Mouse (Mus musculus): ENCODE results near the gene Tmem222.

The Tmem222 gene

GRCm38 (mm10) chr4:133277104-133278026 lies at the start of gene Tmem222:
Gene Tmem222 (minus strand): TSS chr4:133277792.
- in situ Hi-C loops (cut with MboI, MseI), result no loop called here

- in situ Hi-C loops (cut with MboI, MseI), result no loop called here
These were observed 42.1 kb upstream of the Tmem222 start for GRCm38 (mm10) chr4:133319667-133320066.

GRCm38 (mm10) chr4:133315991-133316390 lies 38.4 kb upstream of the Tmem222 start:
- in situ Hi-C loops (cut with MboI, MseI), result no loop called here

GRCm38 (mm10) chr4:133314896-133315295 lies 37.3 kb upstream of the Tmem222 start:
- in situ Hi-C loops (cut with MboI, MseI), result no loop called here

- in situ Hi-C loops (cut with MboI, MseI), result loop anchor here (5.0 to 10.0 kb wide), 2 partner anchors 205 to 318 kb away; no protein-coding TSS in a partner anchor
These were observed 32.4 kb upstream of the Tmem222 start for GRCm38 (mm10) chr4:133309948-133310347.

GRCm38 (mm10) chr4:133307331-133307730 lies 29.7 kb upstream of the Tmem222 start:
- in situ Hi-C loops (cut with MboI, MseI), result loop anchor here (5.0 to 10.0 kb wide), 2 partner anchors 203 to 315 kb away; no protein-coding TSS in a partner anchor

- in situ Hi-C loops (cut with MboI, MseI), result loop anchor here (5.0 to 10.0 kb wide), 2 partner anchors 201 to 314 kb away; no protein-coding TSS in a partner anchor
These were observed 28.2 kb upstream of the Tmem222 start for GRCm38 (mm10) chr4:133305825-133306224.

GRCm38 (mm10) chr4:133304770-133305169 lies 27.2 kb upstream of the Tmem222 start:
- in situ Hi-C loops (cut with MboI, MseI), result loop anchor here (5.0 to 10.0 kb wide), 2 partner anchors 200 to 312 kb away; no protein-coding TSS in a partner anchor

- in situ Hi-C loops (cut with MboI, MseI), result loop anchor here (10.0 kb wide), 1 partner anchor 198 kb away; no protein-coding TSS in a partner anchor
These were observed 25.1 kb upstream of the Tmem222 start for GRCm38 (mm10) chr4:133302668-133303067.

GRCm38 (mm10) chr4:133301802-133302201 lies 24.2 kb upstream of the Tmem222 start:
- in situ Hi-C loops (cut with MboI, MseI), result loop anchor here (10.0 kb wide), 1 partner anchor 197 kb away; no protein-coding TSS in a partner anchor

- in situ Hi-C loops (cut with MboI, MseI), result loop anchor here (10.0 kb wide), 1 partner anchor 196 kb away; no protein-coding TSS in a partner anchor
These were observed 22.8 kb upstream of the Tmem222 start for GRCm38 (mm10) chr4:133300421-133300820.

- in situ Hi-C loops (cut with MboI, MseI), result loop anchor here (5.0 to 10.0 kb wide), 3 partner anchors 42 to 195 kb away; partner anchors contain the start of genes Cd164l2 and Gpr3
These were observed 22.1 kb upstream of the Tmem222 start for GRCm38 (mm10) chr4:133299701-133300100.

- in situ Hi-C loops (cut with MboI, MseI), result loop anchor here (5.0 kb wide), 2 partner anchors 41 to 86 kb away; partner anchors contain the start of genes Cd164l2 and Gpr3
These were observed 21.1 kb upstream of the Tmem222 start for GRCm38 (mm10) chr4:133298516-133299365.

- in situ Hi-C loops (cut with MboI, MseI), result loop anchor here (5.0 kb wide), 2 partner anchors 41 to 86 kb away; partner anchors contain the start of genes Cd164l2 and Gpr3
These were observed 20.2 kb upstream of the Tmem222 start for GRCm38 (mm10) chr4:133297801-133298238.

- in situ Hi-C loops (cut with MboI, MseI), result loop anchor here (5.0 kb wide), 2 partner anchors 40 to 85 kb away; partner anchors contain the start of genes Cd164l2 and Gpr3
These were observed 19.8 kb upstream of the Tmem222 start for GRCm38 (mm10) chr4:133297360-133297759.

GRCm38 (mm10) chr4:133294084-133294483 lies 16.5 kb upstream of the Tmem222 start:
- in situ Hi-C loops (cut with MboI, MseI), result no loop called here

GRCm38 (mm10) chr4:133292901-133293843 lies 15.6 kb upstream of the Tmem222 start:
- in situ Hi-C loops (cut with MboI, MseI), result no loop called here

- in situ Hi-C loops (cut with MboI, MseI), result no loop called here
These were observed 14.8 kb upstream of the Tmem222 start for GRCm38 (mm10) chr4:133292405-133292804.

- in situ Hi-C loops (cut with MboI, MseI), result no loop called here
These were observed 13.7 kb upstream of the Tmem222 start for GRCm38 (mm10) chr4:133291255-133291654.

- in situ Hi-C loops (cut with MboI, MseI), result no loop called here
These were observed 9.0 kb upstream of the Tmem222 start for GRCm38 (mm10) chr4:133286476-133287077.

All from regulatory T cell (primary cell).